Mouse (Mus musculus) MEL (cell line): ENCODE measurements around the gene Clrn1. TPM values are rescaled to one million over a fixed set of nuclear protein-coding genes. Genes with fewer than 3 reads are reported as not detected.

ENCODE experiments used
- DNase-seq: peaks from one replicate; pipeline ENCODE4 v3.0.0; 2011; ENCODE audit warnings: low read depth, low spot score
- H3K27ac ChIP-seq: 2 replicates; pipeline ENCODE4 v1.5.1; 2012; ENCODE audit warnings: low read depth, mild to moderate bottlenecking, control low read depth, low read length, moderate library complexity; ENCODE audit not compliant: control insufficient read depth
- H3K27me3 ChIP-seq, 2 experiments: fragments of 150-350 bp in 1 of 2; sonication (generic) in 1 of 2; 2 replicates each; pipeline ENCODE4 v1.6.1; 2012; ENCODE audit warnings: low read length in 2 of 2, mild to moderate bottlenecking in 2 of 2, improper control_type of control experiment in 1 of 2, moderate library complexity in 1 of 2; ENCODE audit not compliant: insufficient read depth in 2 of 2, control insufficient read depth in 1 of 2
- H3K36me3 ChIP-seq, 2 experiments: 2 replicates each; pipeline ENCODE4 v1.6.1; 2012 to 2014; ENCODE audit warnings: low read length in 2 of 2, improper control_type of control experiment in 1 of 2, inconsistent platforms in 1 of 2, mild to moderate bottlenecking in 1 of 2; ENCODE audit not compliant: insufficient read depth in 2 of 2, control insufficient read depth in 1 of 2
- H3K4me1 ChIP-seq, 2 experiments: fragments of 150-350 bp in 1 of 2; sonication (generic) in 1 of 2; 2 replicates each; pipeline ENCODE4 v1.6.1; 2012; ENCODE audit warnings: low read length in 2 of 2, improper control_type of control experiment in 1 of 2, mild to moderate bottlenecking in 1 of 2; ENCODE audit not compliant: insufficient read depth in 2 of 2, control insufficient read depth in 1 of 2
- H3K4me3 ChIP-seq, 2 experiments: fragments of 150-350 bp in 1 of 2; sonication (generic) in 1 of 2; 2 replicates each; pipeline ENCODE4 v1.5.1; 2012; ENCODE audit warnings: low read depth in 2 of 2, low read length in 2 of 2, mild to moderate bottlenecking in 2 of 2, moderate library complexity in 2 of 2, control low read depth in 1 of 2, improper control_type of control experiment in 1 of 2; ENCODE audit not compliant: control insufficient read depth in 1 of 2, insufficient read depth in 1 of 2
- H3K79me2 ChIP-seq: 2 replicates; pipeline ENCODE4 v1.6.1; 2012; ENCODE audit warnings: mild to moderate bottlenecking, low read length, moderate library complexity; ENCODE audit not compliant: control insufficient read depth, poor library complexity, insufficient read depth
- H3K9ac ChIP-seq: 2 replicates; pipeline ENCODE4 v1.6.1; 2012; ENCODE audit warnings: low read depth, mild to moderate bottlenecking, control low read depth, low read length, moderate library complexity; ENCODE audit not compliant: control insufficient read depth, poor library complexity, severe bottlenecking
- H3K9me3 ChIP-seq: fragments of 150-350 bp; sonication (generic); replicated peaks from 2 replicates; pipeline ENCODE4 v1.6.1; 2012; ENCODE audit warnings: mild to moderate bottlenecking, low read length, improper control_type of control experiment, moderate library complexity; ENCODE audit not compliant: insufficient read depth
- CHD2 ChIP-seq: IDR thresholded peaks from 2 replicates; pipeline ENCODE4 v1.6.1; 2011; ENCODE audit warnings: low read length, improper control_type of control experiment
- EP300 ChIP-seq, 2 experiments: IDR thresholded peaks; 2 replicates each; pipeline ENCODE4 v1.6.1; 2011; ENCODE audit warnings: improper control_type of control experiment in 2 of 2, low read length in 2 of 2, low read depth in 1 of 2, mild to moderate bottlenecking in 1 of 2
- GATA1 ChIP-seq: IDR thresholded peaks from 2 replicates; pipeline ENCODE4 v1.6.1; 2011; ENCODE audit warnings: low read depth, low read length, improper control_type of control experiment
- MAZ ChIP-seq: IDR thresholded peaks from 2 replicates; pipeline ENCODE4 v1.6.1; 2012; ENCODE audit warnings: low read depth, mild to moderate bottlenecking, inconsistent platforms, low read length, improper control_type of control experiment
- MYB ChIP-seq: IDR thresholded peaks from 2 replicates; pipeline ENCODE4 v1.6.1; 2011; ENCODE audit warnings: mild to moderate bottlenecking, low read depth, low read length, improper control_type of control experiment
- MYC ChIP-seq: IDR thresholded peaks from 2 replicates; pipeline ENCODE4 v1.6.1; 2011; ENCODE audit warnings: low read depth, mild to moderate bottlenecking, low read length, improper control_type of control experiment, moderate library complexity
- NELFE ChIP-seq: IDR thresholded peaks from 2 replicates; pipeline ENCODE4 v1.6.1; 2011; ENCODE audit warnings: low read depth, low read length, improper control_type of control experiment
- POLR2A ChIP-seq, 2 experiments: IDR thresholded peaks; 2 replicates each; pipeline ENCODE4 v1.6.1; 2011 to 2012; ENCODE audit warnings: low read length in 2 of 2, mild to moderate bottlenecking in 2 of 2, control low read depth in 1 of 2, improper control_type of control experiment in 1 of 2, low read depth in 1 of 2, moderate library complexity in 1 of 2; ENCODE audit not compliant: control insufficient read depth in 1 of 2, insufficient read depth in 1 of 2, poor library complexity in 1 of 2
- POLR2AphosphoS2 ChIP-seq: IDR thresholded peaks from 2 replicates; pipeline ENCODE4 v1.6.1; 2011; ENCODE audit warnings: low read length, improper control_type of control experiment
- TBP ChIP-seq: IDR thresholded peaks from 2 replicates; pipeline ENCODE4 v1.8.0; 2011; ENCODE audit warnings: low read depth, low read length, improper control_type of control experiment
- TCF12 ChIP-seq: IDR thresholded peaks from 2 replicates; pipeline ENCODE4 v1.6.1; 2014; ENCODE audit warnings: low read depth, mild to moderate bottlenecking, inconsistent platforms, low read length, improper control_type of control experiment, moderate library complexity
- UBTF ChIP-seq: IDR thresholded peaks from 2 replicates; pipeline ENCODE4 v1.6.1; 2012; ENCODE audit warnings: low read depth, mild to moderate bottlenecking, inconsistent platforms, low read length, improper control_type of control experiment, moderate library complexity, borderline replicate concordance; ENCODE audit not compliant: insufficient read depth
- USF2 ChIP-seq, 2 experiments: IDR thresholded peaks; 2 replicates each; pipeline ENCODE4 v1.6.1; 2011 to 2012; ENCODE audit warnings: improper control_type of control experiment in 2 of 2, low read length in 2 of 2, borderline replicate concordance in 1 of 2, inconsistent platforms in 1 of 2, low read depth in 1 of 2, mild to moderate bottlenecking in 1 of 2; ENCODE audit not compliant: insufficient read depth in 1 of 2
- ZKSCAN1 ChIP-seq: IDR thresholded peaks from 2 replicates; pipeline ENCODE4 v1.6.1; 2012; ENCODE audit warnings: low read depth, mild to moderate bottlenecking, inconsistent platforms, low read length, improper control_type of control experiment, moderate library complexity
- ZMIZ1 ChIP-seq: IDR thresholded peaks from 2 replicates; pipeline ENCODE4 v1.6.1; 2012; ENCODE audit warnings: low read depth, mild to moderate bottlenecking, inconsistent platforms, low read length, improper control_type of control experiment, moderate library complexity
- polyA plus RNA-seq, 2 experiments: library from polyadenylated mRNA; stranded (reverse) in 1 of 2; unstranded in 1 of 2; fragments of >175 nt in 1 of 2; fragments of >200 nt in 1 of 2; gene quantifications; 2 replicates each; pipeline versions ENCODE4 v1.2.1 to v1.2.4; 2012; ENCODE audit warnings: low replicate concordance in 2 of 2, low read depth in 1 of 2; ENCODE audit not compliant: insufficient read length in 2 of 2, insufficient read depth in 1 of 2, missing spikeins in 1 of 2
- total RNA-seq: library from RNA; depleted of rRNA; stranded (reverse); fragments of 300-350 nt; gene quantifications from 2 replicates; pipeline ENCODE4 v1.2.3, GENCODE M21; 2012; rRNA removed

The Clrn1 gene
- not detected in 2 replicates for total RNA-seq
- not detected for polyA plus RNA-seq

- no peaks in the 10 kb centered on the region for H3K4me1 ChIP-seq
- H3K4me3 ChIP-seq, result no peak within 1 kb of the TSS
- H3K9me3 ChIP-seq, result no peaks in the 10 kb centered on the region
- H3K36me3 ChIP-seq, result no peaks in the 10 kb centered on the region
- no peak within 1 kb of the TSS for H3K27ac ChIP-seq
- H3K79me2 ChIP-seq, result no peaks in the 10 kb centered on the region
- DNase-seq, result no peak
- H3K9ac ChIP-seq, result no peak within 1 kb of the TSS
- 0 out of 4 replicates have a peak, but pooled peaks cover 0 to 1% of the 10 kb centered on the region in 2 experiments for H3K27me3 ChIP-seq
- TF ChIP-seq ZKSCAN1 (no peak), POLR2A (IDR thresholded peaks at IDR 0.05; ENCODE audit: control insufficient read depth in 1 of 2, insufficient read depth in 1 of 2, low read depth in 1 of 2, low read length in 2 of 2, poor library complexity in 1 of 2) (no peak), TCF12 (no peak)
Measured at GRCm38 (mm10) chr3:58884801-58885573, at the start of gene Clrn1. Clrn1 (minus strand) TSS chr3:58885340.

- H3K36me3 ChIP-seq, result no peaks in the 10 kb centered on the region
- no peaks in the 10 kb centered on the region for H3K4me1 ChIP-seq
- no peaks in the 10 kb centered on the region for H3K9me3 ChIP-seq
- TF ChIP-seq TBP (no peak), ZMIZ1 (no peak), MYB (no peak), GATA1 (no peak), POLR2AphosphoS2 (no peak), EP300 (IDR thresholded peaks at IDR 0.05; ENCODE audit: low read depth in 1 of 2, low read length in 2 of 2) (no peak), CHD2 (no peak), MAZ (no peak), UBTF (no peak)
- H3K79me2 ChIP-seq, result no peaks in the 10 kb centered on the region
- no peak overlapping the region for H3K27ac ChIP-seq
- H3K4me3 ChIP-seq, result no peak overlapping the region
- no peak for DNase-seq
- no peak overlapping the region for H3K9ac ChIP-seq
- H3K27me3 ChIP-seq, result no peaks in the 10 kb centered on the region
Measured at GRCm38 (mm10) chr3:58924027-58924426, 38.9 kb upstream of the Clrn1 start.

- Histone ChIP-seq H3K27me3 (no peaks in the 10 kb centered on the region), H3K36me3 (no peaks in the 10 kb centered on the region), H3K9me3 (no peaks in the 10 kb centered on the region), H3K79me2 (no peaks in the 10 kb centered on the region), H3K27ac (no peak overlapping the region), H3K4me3 (no peak overlapping the region), H3K4me1 (no peaks in the 10 kb centered on the region), H3K9ac (no peak overlapping the region)
- no peak for DNase-seq
- TF ChIP-seq NELFE (no peak), MYB (no peak), USF2 (IDR thresholded peaks at IDR 0.05; ENCODE audit: borderline replicate concordance in 1 of 2, insufficient read depth in 1 of 2, low read depth in 1 of 2, low read length in 2 of 2) (no peak), GATA1 (no peak), POLR2AphosphoS2 (no peak), MYC (no peak)
Measured at GRCm38 (mm10) chr3:58923140-58923539, 38.0 kb upstream of the Clrn1 start.
